Mouse (Mus musculus): ENCODE results near the gene Pex6.
A peak's percentile ranks its signal among the peaks of the same experiment; 100 is the strongest.

The Pex6 gene

DNA sequence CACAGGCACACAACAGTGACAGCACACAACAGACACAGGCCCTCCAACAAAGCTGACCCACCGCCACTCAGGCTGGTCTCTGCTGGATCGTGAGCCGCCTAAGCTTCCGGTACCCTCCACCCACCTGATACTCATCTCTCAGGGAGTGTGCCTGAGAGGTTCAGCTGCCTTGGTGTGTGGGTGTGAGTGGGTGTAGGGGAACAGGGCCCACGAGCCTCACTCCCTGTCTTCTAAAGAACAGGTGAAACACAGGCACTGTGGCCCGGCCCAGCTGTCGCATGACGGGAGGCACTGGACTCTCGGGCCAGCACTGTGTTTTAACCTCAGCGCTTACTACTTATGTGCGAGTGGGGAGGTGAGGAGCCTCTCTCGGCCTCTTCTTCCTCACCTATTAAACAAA lies 9.2 kb upstream of the Pex6 start:
- DNase-seq: no peak

DNA sequence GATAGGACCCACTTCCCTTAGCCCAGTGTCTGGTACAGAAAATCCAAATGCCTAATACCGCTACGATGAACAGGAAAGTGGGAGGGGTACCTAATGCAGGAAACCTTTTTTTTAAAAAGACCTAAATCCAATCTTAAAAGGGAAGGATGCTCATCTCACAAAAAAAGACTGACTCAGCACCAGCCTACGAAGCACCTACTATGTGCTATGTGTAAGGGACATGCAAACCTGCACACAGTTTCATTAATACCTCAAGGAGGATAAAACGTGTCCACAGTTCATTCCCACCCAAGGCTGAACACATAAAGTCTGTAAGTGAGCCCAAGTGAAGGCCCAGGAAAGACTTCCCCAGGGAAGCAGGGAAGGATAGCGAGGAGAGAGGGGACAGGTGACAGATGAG lies 8.8 kb upstream of the Pex6 start:
- DNase-seq: no peak

GRCm38 (mm10) chr17:46703971-46704886 lies 7.0 kb upstream of the Pex6 start:
- no peak for DNase-seq

DNA sequence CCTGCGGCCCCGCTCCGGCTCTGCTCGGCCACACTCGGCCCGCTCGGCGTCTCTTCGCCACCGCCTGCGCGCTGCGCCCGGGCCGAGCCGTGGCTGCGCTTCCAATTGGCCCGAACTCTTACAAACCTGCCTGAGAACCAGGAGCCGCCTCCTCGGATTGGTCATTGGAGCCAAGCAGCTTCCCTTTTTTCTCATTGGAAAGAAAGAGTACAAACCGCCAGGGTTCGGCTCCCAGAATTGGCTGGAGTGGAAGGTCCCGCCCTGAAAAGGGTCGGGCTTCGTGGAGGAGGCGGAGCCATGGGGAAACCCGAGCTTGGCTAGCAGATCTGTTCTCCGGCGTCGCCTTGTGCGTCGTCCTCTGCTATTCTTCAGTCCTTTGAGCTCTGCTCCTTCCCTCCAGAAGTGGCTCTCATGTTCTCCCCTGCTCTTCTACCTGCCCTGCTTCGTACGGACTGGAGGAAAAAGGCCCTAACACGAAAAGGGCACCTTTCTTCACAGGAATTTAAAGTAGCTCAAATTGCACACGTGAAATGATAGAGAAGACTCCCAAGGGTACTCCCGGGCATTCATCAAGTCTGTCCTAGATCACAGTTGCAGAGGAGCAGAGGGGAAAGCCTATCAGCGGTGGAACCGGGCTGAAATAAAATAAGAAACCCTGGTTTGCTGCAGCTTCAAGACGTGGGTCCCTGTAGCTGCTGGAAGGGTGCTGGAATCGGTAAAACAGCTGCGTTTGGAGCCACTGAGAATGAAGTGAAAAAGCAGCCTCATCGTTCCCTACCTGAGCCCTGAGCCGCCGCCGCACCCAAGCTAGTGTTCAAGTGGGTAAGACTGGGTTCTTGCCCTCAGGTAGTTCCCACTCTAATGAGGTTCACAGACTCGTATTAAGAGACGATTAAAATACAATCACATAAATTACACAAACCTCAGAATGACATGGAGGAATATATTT lies 6.1 kb upstream of the Pex6 start, which contains the start of gene Ppp2r5d:
Ppp2r5d (minus strand) TSS at position 225 of the 949 bp plus-strand sequence.
- peak; percentile 99 for DNase-seq

- DNase-seq: no peak
Observed at GRCm38 (mm10) chr17:46706375-46707089, 4.7 kb upstream of the Pex6 start.

DNA sequence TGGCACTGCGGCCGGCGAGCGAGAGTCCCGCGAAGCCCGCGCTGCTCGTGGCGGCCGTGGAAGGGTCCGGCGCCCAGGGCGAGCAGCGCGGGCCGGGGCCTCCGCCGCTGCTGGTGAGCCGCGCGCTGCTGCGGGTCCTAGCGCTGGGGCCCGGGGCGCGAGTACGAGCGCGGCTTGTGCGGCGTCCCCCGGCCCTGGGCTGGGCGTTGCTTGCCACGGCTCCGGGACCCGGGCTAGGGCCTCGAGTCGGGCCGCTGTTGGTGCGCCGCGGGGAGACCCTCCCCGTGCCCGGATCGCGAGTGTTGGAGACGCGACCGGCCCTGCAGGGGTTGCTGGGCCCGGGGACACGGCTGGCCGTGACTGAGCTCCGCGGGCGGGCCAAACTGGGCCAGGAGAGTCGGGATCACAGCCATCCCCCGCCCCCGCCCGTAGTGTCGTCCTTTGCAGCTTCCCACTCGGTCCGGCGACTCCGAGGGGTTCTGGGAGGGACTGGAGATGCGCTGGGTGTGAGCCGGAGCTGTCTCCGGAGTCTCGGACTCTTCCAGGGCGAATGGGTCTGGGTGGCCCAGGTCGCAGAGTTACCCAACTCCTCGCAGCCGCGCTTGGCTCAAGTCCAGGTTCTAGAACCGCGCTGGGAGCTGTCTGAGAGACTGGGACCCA lies 479 bp downstream of the Pex6 start:
- DNase-seq: no peak

- DNase-seq: no peak
Observed at GRCm38 (mm10) chr17:46712442-46712841, 1.2 kb downstream of the Pex6 start.

GRCm38 (mm10) chr17:46713849-46714248 lies 2.6 kb downstream of the Pex6 start:
- DNase-seq: no peak

DNA sequence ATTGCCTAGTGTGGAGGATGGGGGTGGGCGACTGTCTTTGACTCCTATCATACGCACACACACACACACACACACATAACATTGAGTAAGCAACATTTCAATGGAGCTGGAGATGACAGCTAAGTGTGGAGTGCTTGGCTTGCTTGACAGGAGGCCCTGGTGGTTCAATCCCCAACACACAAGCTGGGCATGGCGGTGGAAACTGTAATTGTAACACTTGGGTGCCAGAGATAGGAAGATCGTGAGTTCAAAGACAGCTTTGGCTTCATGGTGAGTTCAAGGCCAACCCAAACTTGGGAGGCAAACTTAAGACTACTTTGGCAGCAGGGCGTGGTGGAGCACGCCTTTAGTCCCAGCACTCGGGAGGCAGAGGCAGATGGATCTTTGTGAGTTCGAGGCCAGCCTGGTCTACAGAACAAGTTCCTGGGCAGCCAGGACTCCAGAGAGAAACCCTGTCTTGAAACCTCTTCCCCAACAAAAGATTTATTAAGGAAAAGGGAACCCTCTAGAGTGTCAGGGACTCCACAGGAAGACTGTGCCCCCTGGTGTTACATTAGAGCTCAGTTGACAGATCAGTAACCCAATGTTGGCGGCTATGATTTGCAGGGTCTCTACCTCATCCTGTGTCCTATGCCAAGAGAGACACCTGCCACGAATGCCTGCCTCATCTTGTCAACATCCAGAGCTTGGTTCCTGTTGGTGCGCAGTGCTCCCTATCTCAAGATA lies 3.7 kb downstream of the Pex6 start:
- peak; percentile 46 for DNase-seq

DNA sequence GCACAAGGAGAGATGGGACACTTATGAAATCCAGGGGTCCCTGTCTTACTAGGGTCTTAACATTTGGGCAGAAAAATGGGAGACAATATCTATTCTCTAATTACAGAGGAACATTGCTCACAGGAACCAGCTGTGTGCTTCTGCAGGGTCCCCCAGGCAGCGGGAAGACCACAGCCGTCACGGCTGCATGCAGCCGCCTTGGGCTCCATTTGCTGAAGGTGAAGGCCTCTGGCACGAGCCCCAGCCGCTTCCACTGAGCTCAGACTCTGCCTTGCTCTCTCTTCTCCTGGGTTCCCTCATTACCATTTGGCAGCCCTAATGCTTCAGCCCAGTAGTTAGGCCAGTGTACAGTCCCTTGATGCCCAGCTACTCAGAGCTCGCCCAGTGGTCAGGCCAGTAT lies 9.8 kb downstream of the Pex6 start:
- DNase-seq: no peak

GRCm38 (mm10) chr17:46724477-46725084 lies 13.3 kb downstream of the Pex6 start:
- peak; percentile 45 for DNase-seq

GRCm38 (mm10) chr17:46725273-46725672 lies 14.0 kb downstream of the Pex6 start:
- DNase-seq: peak; percentile 72

GRCm38 (mm10) chr17:46725731-46726645 lies 14.7 kb downstream of the Pex6 start:
- peak; percentile 87 for DNase-seq

DNA sequence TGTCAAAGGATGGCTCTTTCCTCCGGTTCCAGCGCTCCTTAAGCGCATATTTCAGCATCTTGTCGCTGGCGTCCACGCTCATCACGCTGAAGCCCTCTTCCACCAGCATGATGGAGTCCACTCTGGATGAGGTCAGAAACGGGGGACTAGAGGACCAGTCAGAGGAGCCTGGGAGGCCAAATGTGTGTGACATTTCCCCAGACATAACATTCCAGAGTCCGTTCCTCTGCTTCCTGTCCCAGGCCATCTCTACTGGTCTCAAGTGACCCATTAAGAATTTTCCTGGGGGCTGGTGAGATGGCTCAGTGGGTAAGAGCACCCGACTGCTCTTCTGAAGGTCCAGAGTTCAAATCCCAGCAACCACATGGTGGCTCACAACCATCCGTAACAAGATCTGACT lies 16.0 kb downstream of the Pex6 start:
- DNase-seq: peak; percentile 41

DNA sequence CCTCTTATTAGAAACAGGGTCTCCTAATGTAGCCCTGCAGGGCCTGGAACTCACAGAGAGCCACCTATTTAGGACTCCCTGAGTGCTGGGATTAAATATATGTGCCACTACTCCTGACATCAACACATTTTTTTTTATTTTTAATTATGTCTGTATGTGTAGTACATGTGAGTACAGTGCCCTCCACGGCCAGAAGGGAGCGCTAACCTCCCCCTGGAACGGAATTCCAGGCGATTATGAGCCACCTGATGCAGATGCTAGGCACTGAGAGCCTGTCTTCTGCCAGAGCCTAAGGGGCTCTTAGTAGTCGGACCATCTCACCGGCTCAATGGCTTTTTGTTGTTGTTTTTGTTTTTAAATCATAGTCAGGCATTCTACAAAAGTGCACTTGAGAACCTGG lies 16.8 kb downstream of the Pex6 start:
- DNase-seq: peak; percentile 63

- peak; percentile 37 for DNase-seq
Observed at GRCm38 (mm10) chr17:46728496-46728895, 17.2 kb downstream of the Pex6 start.

- DNase-seq: peak; percentile 92
Observed at GRCm38 (mm10) chr17:46728904-46729318, 17.6 kb downstream of the Pex6 start, which contains the start of gene Gnmt. Gene Gnmt, minus strand, starts transcription at chr17:46729168.

DNA sequence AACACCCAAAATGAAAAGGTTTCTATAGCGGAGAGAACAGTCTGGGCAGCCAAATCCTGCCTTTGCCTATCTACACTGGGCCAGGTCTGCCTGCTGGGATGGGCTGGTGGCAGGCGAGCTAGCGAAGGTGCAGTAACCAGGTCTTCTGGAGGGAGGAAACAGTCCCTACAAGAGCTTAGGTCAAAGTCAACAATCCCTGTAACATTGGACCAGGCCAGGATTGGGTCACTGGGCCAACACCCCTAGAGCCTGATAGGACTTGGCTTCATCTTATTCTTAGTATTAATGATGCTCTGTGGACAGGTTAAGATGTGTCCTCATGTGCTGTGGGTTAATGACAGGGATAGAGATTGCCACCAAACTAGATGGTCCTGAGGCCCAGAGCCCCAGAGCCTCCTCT lies 22.8 kb downstream of the Pex6 start:
- DNase-seq: no peak

DNA sequence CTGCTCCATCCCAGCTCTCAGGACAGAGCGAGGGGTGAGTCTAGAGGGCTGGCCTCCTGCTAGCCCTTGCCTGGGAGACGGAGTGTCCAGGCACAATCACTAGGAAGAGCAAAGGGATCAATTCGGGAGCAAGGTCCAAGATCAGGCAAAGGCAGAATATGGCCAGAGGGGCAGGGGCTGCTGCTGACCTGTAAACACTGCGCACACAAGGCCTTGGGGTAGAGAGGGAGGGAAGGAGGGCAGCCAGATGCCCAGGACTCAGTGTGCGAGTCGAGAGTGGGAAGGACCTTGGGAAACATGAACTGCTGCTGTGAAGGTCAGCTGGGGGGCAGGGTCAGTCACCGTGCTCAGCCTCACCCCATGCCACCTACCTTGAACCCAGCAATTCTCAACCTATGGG lies 24.0 kb downstream of the Pex6 start:
- no peak for DNase-seq

- no peak for DNase-seq
Observed at GRCm38 (mm10) chr17:46736160-46736559, 24.9 kb downstream of the Pex6 start.

Measured in cerebellum, adult 9-10 months (tissue).